Mouse (Mus musculus) cerebellum, adult 11-12 months (tissue): Measurements from ENCODE around the gene Gm20379.

ENCODE experiments used
- DNase-seq: peaks from one replicate; pipeline ENCODE4 v3.0.0; 2022

Gm20379 gene

GRCm38 (mm10) chr13:92305680-92306079, at the start of gene Gm20379:
Gene Gm20379, plus strand, starts transcription at chr13:92305980.
- no peak for DNase-seq

GRCm38 (mm10) chr13:92261329-92261728, 44.5 kb upstream of the Gm20379 start:
- DNase-seq, result no peak

- no peak for DNase-seq
Observed at GRCm38 (mm10) chr13:92263566-92263965, 42.2 kb upstream of the Gm20379 start.

GRCm38 (mm10) chr13:92267076-92267475, 38.7 kb upstream of the Gm20379 start:
- DNase-seq, result no peak

GRCm38 (mm10) chr13:92274274-92275198, 31.2 kb upstream of the Gm20379 start:
- DNase-seq, result no peak

- DNase-seq, result no peak
Observed at GRCm38 (mm10) chr13:92275292-92275691, 30.5 kb upstream of the Gm20379 start.

GRCm38 (mm10) chr13:92277027-92277426, 28.8 kb upstream of the Gm20379 start:
- DNase-seq, result no peak

GRCm38 (mm10) chr13:92291605-92292004, 14.2 kb upstream of the Gm20379 start:
- no peak for DNase-seq

GRCm38 (mm10) chr13:92293883-92294282, 11.9 kb upstream of the Gm20379 start:
- DNase-seq, result no peak

GRCm38 (mm10) chr13:92296490-92296889, 9.3 kb upstream of the Gm20379 start:
- DNase-seq, result no peak

- no peak for DNase-seq
Observed at GRCm38 (mm10) chr13:92297021-92297420, 8.8 kb upstream of the Gm20379 start.

- DNase-seq, result no peak
Observed at GRCm38 (mm10) chr13:92299522-92299921, 6.3 kb upstream of the Gm20379 start.

GRCm38 (mm10) chr13:92301754-92302153, 4.0 kb upstream of the Gm20379 start:
- DNase-seq, result no peak

- DNase-seq, result no peak
Observed at GRCm38 (mm10) chr13:92302466-92302865, 3.3 kb upstream of the Gm20379 start.

- no peak for DNase-seq
Observed at GRCm38 (mm10) chr13:92303062-92303948, 2.5 kb upstream of the Gm20379 start.

- no peak for DNase-seq
Observed at GRCm38 (mm10) chr13:92304291-92304690, 1.5 kb upstream of the Gm20379 start.

GRCm38 (mm10) chr13:92314613-92315012, 8.8 kb downstream of the Gm20379 start:
- DNase-seq, result no peak

GRCm38 (mm10) chr13:92320770-92321169, 15.0 kb downstream of the Gm20379 start:
- no peak for DNase-seq

- no peak for DNase-seq
Observed at GRCm38 (mm10) chr13:92326030-92326429, 20.2 kb downstream of the Gm20379 start.

GRCm38 (mm10) chr13:92328000-92328399, 22.2 kb downstream of the Gm20379 start:
- no peak for DNase-seq

- DNase-seq, result no peak
Observed at GRCm38 (mm10) chr13:92330621-92331020, 24.8 kb downstream of the Gm20379 start.

- no peak for DNase-seq
Observed at GRCm38 (mm10) chr13:92332103-92332879, 26.5 kb downstream of the Gm20379 start.

GRCm38 (mm10) chr13:92336857-92337256, 31.1 kb downstream of the Gm20379 start:
- DNase-seq, result no peak
